Mouse (Mus musculus): ENCODE results near the gene Npy5r. TPM values are rescaled to one million over a fixed set of nuclear protein-coding genes. Genes with fewer than 3 reads are reported as not detected.

The Npy5r gene
- polyA plus RNA-seq (2012; ENCODE audit: low replicate concordance) = not detected in 2 replicates

DNA sequence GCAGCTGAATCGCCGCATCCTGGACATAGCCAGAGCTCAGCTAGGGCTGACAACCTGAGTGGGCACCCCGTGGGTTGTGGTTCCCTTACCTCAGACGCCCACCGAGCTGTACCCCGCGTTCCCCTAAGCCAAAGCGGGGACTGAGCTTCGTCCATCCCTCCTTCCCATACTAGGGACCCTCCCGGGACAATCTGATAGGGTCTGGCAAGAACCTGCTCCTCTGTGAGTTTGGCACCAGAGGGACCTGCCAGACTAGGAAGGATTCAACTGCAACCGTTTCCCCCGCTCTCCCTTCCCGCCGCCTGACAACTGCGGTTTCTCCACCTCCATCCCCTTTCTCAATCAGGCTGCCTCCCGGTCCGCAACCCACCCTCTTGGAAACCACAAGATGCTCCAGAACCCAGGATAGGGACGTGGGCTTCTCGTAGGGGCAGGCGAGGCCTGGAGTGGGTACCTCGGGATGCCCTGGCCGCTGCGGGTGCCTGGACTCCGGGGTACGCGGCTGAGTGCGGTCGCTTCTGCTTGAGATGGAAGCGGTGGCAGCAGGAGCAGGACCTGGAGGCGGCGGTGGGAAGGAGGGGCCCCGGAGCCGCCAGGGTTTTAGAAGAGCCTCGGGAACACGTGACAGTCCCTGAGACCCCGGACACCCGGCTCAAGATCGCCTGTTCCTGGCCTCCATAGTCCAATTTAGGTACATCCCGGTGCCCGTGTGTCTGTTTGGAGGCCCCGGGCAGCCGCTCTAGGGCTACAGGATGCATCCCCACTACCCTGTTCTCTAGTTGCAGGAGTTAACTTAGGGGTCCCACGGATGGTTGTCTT, at the start of gene Npy5r:
Gene Npy5r, minus strand, starts transcription at position 618 of the 819 bp plus-strand sequence.

DNA sequence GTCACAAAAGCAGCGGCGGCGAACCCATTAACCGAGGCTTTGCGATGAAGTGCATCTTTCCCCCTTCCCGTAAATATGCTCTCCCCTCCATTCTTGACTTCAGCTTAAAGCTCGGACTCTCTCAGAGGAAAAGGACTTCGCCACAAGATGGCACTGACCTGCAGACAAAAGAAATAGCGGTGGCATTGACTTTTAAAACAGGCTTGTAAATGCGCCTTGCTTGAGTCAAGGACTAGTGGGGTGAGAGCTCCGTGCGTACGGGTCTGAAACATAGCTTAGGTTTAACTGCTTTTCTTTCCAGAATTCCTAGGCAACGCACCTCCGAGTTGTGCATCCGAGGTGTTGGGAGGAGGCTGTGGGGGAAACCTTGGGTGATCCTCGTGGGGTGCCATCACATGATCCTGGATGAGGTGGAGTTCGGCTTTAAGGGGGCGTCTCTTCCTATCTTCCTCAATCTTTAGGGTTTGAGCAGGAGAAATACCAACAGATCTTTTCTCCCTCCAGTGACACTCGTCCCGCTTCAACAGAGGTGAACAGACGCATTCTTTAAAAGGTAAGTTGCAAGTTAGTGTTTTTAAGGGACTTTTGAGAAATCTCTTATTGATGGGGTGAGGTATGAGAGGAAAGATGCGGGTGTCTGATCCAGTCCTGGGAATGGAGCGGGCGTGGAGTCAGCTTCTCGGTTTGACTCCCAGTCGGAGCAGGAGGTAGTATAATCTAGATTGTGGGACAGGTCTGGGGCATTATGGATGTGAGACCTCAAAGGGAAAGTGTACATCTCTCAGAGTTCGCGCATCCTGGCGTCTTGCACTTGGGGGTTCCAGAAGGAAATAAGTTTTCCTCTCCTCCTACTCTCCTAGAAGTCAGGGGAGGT, 9.3 kb upstream of the Npy5r start, which contains the start of gene Npy1r:
Gene Npy1r, plus strand, starts transcription at position 223 of the 874 bp plus-strand sequence.

Other genes with a start within 250 kb of the Npy5r start
- gene Tma16, start 201.6 kb downstream of the Npy5r start, polyA plus RNA-seq (2012; ENCODE audit: low replicate concordance) = 2.5 and 3.2 TPM in 2 replicates
- gene Tktl2, start 176.4 kb downstream of the Npy5r start, polyA plus RNA-seq (2012; ENCODE audit: low replicate concordance) = not detected in 2 replicates
- not detected in 2 replicates for gene Npy1r, start 9.1 kb upstream of the Npy5r start, polyA plus RNA-seq (2012; ENCODE audit: low replicate concordance)
- 54.2 and 78.9 TPM in 2 replicates for gene Naf1, start 172.1 kb upstream of the Npy5r start, polyA plus RNA-seq (2012; ENCODE audit: low replicate concordance)

Measured in leukemia stem cell, adult 10-12 weeks (primary cell).